Mouse (Mus musculus): ENCODE data around the gene Tbp. TPM values are rescaled to one million over a fixed set of nuclear protein-coding genes. Genes with fewer than 3 reads are reported as not detected.

Tbp gene
- total RNA-seq, 2 experiments from 2014 or later = 7.8 to 9.1 TPM

DNA sequence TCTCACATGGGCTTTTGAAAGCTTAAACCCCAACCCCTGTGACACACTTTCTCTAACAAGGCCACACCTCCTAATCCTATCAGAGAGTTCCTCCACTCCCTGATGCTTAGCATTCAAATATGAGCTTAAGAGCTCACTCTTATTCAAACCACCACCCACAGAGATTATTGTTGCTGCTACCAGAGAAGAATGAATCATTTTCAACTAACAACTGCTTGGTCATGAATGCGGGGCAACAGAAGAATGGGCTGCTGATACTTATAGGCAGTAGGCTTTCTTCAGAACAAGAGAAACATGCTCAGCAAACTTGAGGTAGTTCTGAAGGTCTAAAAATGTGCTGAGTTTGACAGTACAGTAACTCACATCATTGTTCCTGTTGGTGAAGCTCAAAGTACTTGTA, 50.0 kb downstream of the Tbp start:
- TF ChIP-seq CTCF (IDR thresholded peaks at IDR 0.05) = no peak
- DNase-seq = no peak
- Histone ChIP-seq H3K4me3 (no peak overlapping the region), H3K27ac (no peak overlapping the region)
- intact Hi-C loops (cut with DNase I) = no loop called here

DNA sequence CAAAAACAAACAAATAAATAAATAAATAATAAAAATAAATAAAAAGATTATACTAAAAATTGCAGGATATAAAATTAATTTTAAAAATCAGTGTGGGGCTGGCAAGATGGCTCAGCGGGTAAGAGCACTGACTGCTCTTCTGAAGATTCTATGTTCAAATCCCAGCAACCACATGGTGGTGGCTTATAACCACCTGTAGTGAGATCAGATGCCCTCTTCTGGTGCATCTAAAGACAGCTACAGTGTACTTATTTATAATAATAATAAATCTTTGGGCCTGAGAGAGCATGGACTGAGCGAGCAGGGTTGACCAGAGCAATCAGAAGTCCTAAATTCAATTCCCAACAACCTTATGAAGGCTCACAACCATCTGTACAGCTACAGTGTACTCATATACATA, 60.3 kb downstream of the Tbp start:
- H3K4me3 ChIP-seq = no peak overlapping the region
- TF ChIP-seq CTCF (IDR thresholded peaks at IDR 0.05) = no peak
- no peak for DNase-seq
- H3K27ac ChIP-seq = no peak overlapping the region
- intact Hi-C loops (cut with DNase I) = no loop called here

- H3K4me3 ChIP-seq = peak within 1 kb of the TSS; percentile 75
- DNase-seq = peak; percentile 99
- no peak for TF ChIP-seq CTCF (IDR thresholded peaks at IDR 0.05)
- intact Hi-C loops (cut with DNase I) = no loop called here
- peak within 1 kb of the TSS; percentile 98 for H3K27ac ChIP-seq
These were observed 64.6 kb downstream of the Tbp start, which contains the start of gene Prdm9 for GRCm38 (mm10) chr17:15564014-15564927. Gene Prdm9 (minus strand): TSS chr17:15564354.

- peak overlapping the region; percentile 98 for H3K27ac ChIP-seq
- intact Hi-C loops (cut with DNase I) = no loop called here
- peak overlapping the region; percentile 75 for H3K4me3 ChIP-seq
- no peak for TF ChIP-seq CTCF (IDR thresholded peaks at IDR 0.05)
- no peak for DNase-seq
These were observed 65.2 kb downstream of the Tbp start for GRCm38 (mm10) chr17:15564928-15565300.

- H3K4me3 ChIP-seq = no peak overlapping the region
- intact Hi-C loops (cut with DNase I) = no loop called here
- no peak overlapping the region for H3K27ac ChIP-seq
- no peak for DNase-seq
- no peak for TF ChIP-seq CTCF (IDR thresholded peaks at IDR 0.05)
These were observed 67.2 kb downstream of the Tbp start for GRCm38 (mm10) chr17:15566908-15567307.

- intact Hi-C loops (cut with DNase I) = no loop called here
- no peak overlapping the region for H3K4me3 ChIP-seq
- no peak overlapping the region for H3K27ac ChIP-seq
- TF ChIP-seq CTCF (IDR thresholded peaks at IDR 0.05) = no peak
- DNase-seq = no peak
These were observed 75.4 kb downstream of the Tbp start for GRCm38 (mm10) chr17:15575056-15575455.

GRCm38 (mm10) chr17:15577291-15577694, 77.6 kb downstream of the Tbp start:
- intact Hi-C loops (cut with DNase I) = no loop called here
- Histone ChIP-seq H3K27ac (no peak overlapping the region), H3K4me3 (peak overlapping the region; percentile 56)
- peak; percentile 66 for DNase-seq
- peak; percentile 41 for TF ChIP-seq CTCF (IDR thresholded peaks at IDR 0.05)

Other genes starting within 250 kb of the Tbp start
- 1 to 10 TPM; 3.0 to 4.1 TPM for gene Dll1, start 123.0 kb upstream of the Tbp start, total RNA-seq (2021)
- 10 to 100 TPM; 10.9 to 12.8 TPM for gene Fam120b, start 103.7 kb upstream of the Tbp start, total RNA-seq (2021)
- gene Psmb1, start 137 bp upstream of the Tbp start, total RNA-seq (2021) = 100 to 1,000 TPM; 106 to 111 TPM
- gene Pdcd2, start 27.4 kb downstream of the Tbp start, total RNA-seq (2021) = 10 to 100 TPM; 19.5 to 20.5 TPM
- 1 to 10 TPM; 2.9 TPM for gene Prdm9, start 64.5 kb downstream of the Tbp start, total RNA-seq (2021)
- 10 to 100 TPM; 13.6 to 16.4 TPM for gene Chd1, start 205.1 kb downstream of the Tbp start, total RNA-seq (2021)